In genomic region chr11:4323481-4323880, GRCm38 (mm10) we compare ENCODE assay signal across 12 mouse cellular contexts.
"Had no signal": no experiment of that assay in that cellular context is flagged by ENCODE, and none has a peak within 500 bp of the region (broad histone marks: within the 10 kb centered on the region; RNA-seq: fewer than 3 reads in every experiment).

No protein-coding gene starts in this region.

- H3K27me3 ChIP-seq: limb, embryonic 15.5 days; neural tube, embryonic 12.5 days had no signal

- H3K4me2 ChIP-seq: limb, embryonic 15.5 days; liver, embryonic 12.5 days; lung, embryonic 14.5 days; neural tube, embryonic 12.5 days had no signal

- ATAC-seq: liver, embryonic 12.5 days had no signal

- DNase-seq: kidney, postnatal 14 days; layer of hippocampus, adult 9-11 months; layer of hippocampus, postnatal 36 days; lung, postnatal 10 days; lung, postnatal 4 days; thymus, adult 18-20 months; thymus, postnatal 25 days had no signal

- H3K27ac ChIP-seq: limb, embryonic 15.5 days; liver, embryonic 12.5 days; midbrain, embryonic 10.5 days; neural tube, embryonic 12.5 days had no signal

- H3K9me3 ChIP-seq: limb, embryonic 15.5 days; liver, embryonic 12.5 days; midbrain, embryonic 10.5 days; neural tube, embryonic 12.5 days had no signal

- H3K4me3 ChIP-seq: limb, embryonic 15.5 days; liver, embryonic 12.5 days; midbrain, embryonic 10.5 days; neural tube, embryonic 12.5 days had no signal

- H3K36me3 ChIP-seq: limb, embryonic 15.5 days; liver, embryonic 12.5 days; midbrain, embryonic 10.5 days; neural tube, embryonic 12.5 days had no signal

- H3K9ac ChIP-seq: limb, embryonic 15.5 days; liver, embryonic 12.5 days; lung, embryonic 14.5 days; neural tube, embryonic 12.5 days had no signal

- H3K4me1 ChIP-seq: limb, embryonic 15.5 days; liver, embryonic 12.5 days; neural tube, embryonic 12.5 days had no signal
